Mouse (Mus musculus) kidney, adult 2 months (tissue): ENCODE measurements around the gene Peak1.

Experiments used
- CTCF ChIP-seq: fragments of 200-500 bp; conservative IDR thresholded peaks from 2 replicates; pipeline ENCODE4 v1.5.1; 2011; ENCODE audit warnings: low read depth, mild to moderate bottlenecking, control low read depth, low read length, moderate library complexity, mixed read lengths; ENCODE audit not compliant: insufficient read depth, insufficient read length
- POLR2A ChIP-seq: fragments of 200-500 bp; IDR thresholded peaks from one replicate; pipeline ENCODE4 v1.6.1; 2011; ENCODE audit warnings: low read depth, low read length, control low read depth

DNA sequence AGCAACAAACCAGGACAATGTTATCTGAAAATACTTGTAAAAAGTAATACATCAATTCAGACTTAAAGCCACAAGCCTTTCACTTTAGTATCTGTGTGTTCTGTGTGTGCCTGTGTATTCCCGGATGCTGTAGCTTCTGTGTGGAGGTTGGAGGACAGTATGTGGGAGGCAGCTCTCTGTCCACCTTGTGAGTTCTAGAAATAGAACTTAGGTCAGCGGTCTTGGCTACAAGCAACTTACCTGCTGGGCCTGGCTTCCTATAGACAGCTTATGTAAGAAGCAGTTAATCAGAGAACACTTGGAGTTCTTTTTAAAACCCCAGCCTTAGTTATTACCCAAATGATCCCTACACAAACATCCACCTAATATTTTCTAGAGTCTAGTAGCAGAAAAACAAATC is 127.8 kb downstream of the Peak1 start:
- no peak for TF ChIP-seq CTCF
- no peak for TF ChIP-seq POLR2A
